Mouse (Mus musculus): Measurements from ENCODE around the gene Olfr1126. TPM values are rescaled to one million over a fixed set of nuclear protein-coding genes. Genes with fewer than 3 reads are reported as not detected.
"Not testable (repeated sequence)": the region's sequence is repeated elsewhere in the genome, so short reads cannot be mapped to it uniquely, and the experiment has no call there.

Olfr1126 gene
- polyA plus RNA-seq (2015; fragmentation: Nextera tagmentation; extraction: Ambion mirVana): not detected in 2 replicates

- DNase-seq (ENCODE audit: low spot score): no peak
Observed at GRCm38 (mm10) chr2:87453662-87454061, at the start of gene Olfr1126. Gene Olfr1126 (plus strand): TSS chr2:87453962.

- no peak for DNase-seq (ENCODE audit: low spot score)
Observed at GRCm38 (mm10) chr2:87416335-87416734, 37.4 kb upstream of the Olfr1126 start, which contains the start of gene Olfr1123. Gene Olfr1123 (plus strand): TSS chr2:87416635.

- no peak for DNase-seq (ENCODE audit: low spot score)
Observed at GRCm38 (mm10) chr2:87429975-87430374, 23.8 kb upstream of the Olfr1126 start, which contains the start of gene Olfr1124. Gene Olfr1124 (plus strand): TSS chr2:87430275.

GRCm38 (mm10) chr2:87437731-87438130, 16.0 kb upstream of the Olfr1126 start:
- no peak for DNase-seq (ENCODE audit: low spot score)

- DNase-seq (ENCODE audit: low spot score): no peak
Observed at GRCm38 (mm10) chr2:87461769-87462168, 8.0 kb downstream of the Olfr1126 start.

DNA sequence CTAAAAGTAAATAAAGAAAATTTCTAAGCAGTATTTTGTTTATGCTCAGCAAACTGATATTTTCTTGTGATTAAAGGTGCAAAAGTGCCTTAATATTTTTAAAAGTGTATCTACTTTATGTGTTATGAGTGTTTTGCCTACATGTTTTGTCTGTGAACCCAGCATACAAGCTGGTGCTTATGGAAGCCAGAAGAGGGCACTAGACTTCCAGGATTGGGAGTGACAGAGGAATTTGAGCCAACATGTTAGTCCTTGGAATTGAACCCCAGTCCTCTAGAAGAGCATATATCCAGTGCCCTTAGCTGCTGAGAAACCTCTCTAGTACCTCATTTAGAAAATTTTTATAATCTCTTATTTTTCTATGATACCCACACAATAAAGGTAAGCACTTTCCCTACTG, 26.4 kb downstream of the Olfr1126 start:
- no peak for DNase-seq (ENCODE audit: low spot score)

GRCm38 (mm10) chr2:87481158-87481557, 27.4 kb downstream of the Olfr1126 start:
- no peak for DNase-seq (ENCODE audit: low spot score)

DNA sequence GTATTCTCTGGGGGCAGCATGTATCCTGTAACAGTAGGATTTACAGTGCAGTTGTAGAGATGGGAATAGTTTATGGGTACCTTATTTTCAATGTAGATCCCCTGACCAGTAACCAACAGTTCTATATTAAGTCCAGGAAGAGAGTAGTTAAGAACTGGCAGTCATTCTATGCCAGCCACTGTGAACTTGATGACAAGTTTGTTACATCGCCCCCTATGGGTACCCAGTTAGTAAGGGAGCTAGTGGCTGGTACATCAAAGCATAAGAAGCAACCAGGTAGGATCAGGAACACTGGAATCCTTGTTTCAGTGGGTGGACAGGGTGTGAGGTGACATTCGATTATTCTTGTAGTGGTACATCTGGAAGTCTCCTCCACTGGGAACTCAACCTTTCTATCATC, 28.5 kb downstream of the Olfr1126 start:
- no peak for DNase-seq (ENCODE audit: low spot score)

- DNase-seq (ENCODE audit: low spot score): not testable (repeated sequence)
Observed at GRCm38 (mm10) chr2:87496993-87497392, 43.2 kb downstream of the Olfr1126 start, which contains the start of gene Pramel7. Gene Pramel7 (minus strand): TSS chr2:87497093.

- no peak for DNase-seq (ENCODE audit: low spot score)
Observed at GRCm38 (mm10) chr2:87506265-87506664, 52.5 kb downstream of the Olfr1126 start, which contains the start of gene Pramel6. Gene Pramel6 (plus strand): TSS chr2:87506565.

Other genes starting within 250 kb of the Olfr1126 start
- not detected in 2 replicates for gene Olfr1113, start 245.0 kb upstream of the Olfr1126 start, polyA plus RNA-seq (2015; fragmentation: Nextera tagmentation; extraction: Ambion mirVana)
- gene Olfr1115, start 205.9 kb upstream of the Olfr1126 start, polyA plus RNA-seq (2015; fragmentation: Nextera tagmentation; extraction: Ambion mirVana): not detected in 2 replicates
- not detected in 2 replicates for gene Olfr1116, start 186.4 kb upstream of the Olfr1126 start, polyA plus RNA-seq (2015; fragmentation: Nextera tagmentation; extraction: Ambion mirVana)
- not detected in 2 replicates for gene Olfr1118, start 146.4 kb upstream of the Olfr1126 start, polyA plus RNA-seq (2015; fragmentation: Nextera tagmentation; extraction: Ambion mirVana)
- gene Olfr1120, start 99.1 kb upstream of the Olfr1126 start, polyA plus RNA-seq (2015; fragmentation: Nextera tagmentation; extraction: Ambion mirVana): not detected in 2 replicates
- gene Olfr1121, start 84.1 kb upstream of the Olfr1126 start, polyA plus RNA-seq (2015; fragmentation: Nextera tagmentation; extraction: Ambion mirVana): not detected in 2 replicates
- gene Olfr1122, start 68.1 kb upstream of the Olfr1126 start, polyA plus RNA-seq (2015; fragmentation: Nextera tagmentation; extraction: Ambion mirVana): not detected in 2 replicates
- not detected in 2 replicates for gene Olfr1123, start 37.3 kb upstream of the Olfr1126 start, polyA plus RNA-seq (2015; fragmentation: Nextera tagmentation; extraction: Ambion mirVana)
- gene Olfr1124, start 23.7 kb upstream of the Olfr1126 start, polyA plus RNA-seq (2015; fragmentation: Nextera tagmentation; extraction: Ambion mirVana): 0.09 TPM in 1 of 2 replicates, not detected in the other
- not detected in 2 replicates for gene Pramel7, start 43.1 kb downstream of the Olfr1126 start, polyA plus RNA-seq (2015; fragmentation: Nextera tagmentation; extraction: Ambion mirVana)
- not detected in 2 replicates for gene Pramel6, start 52.6 kb downstream of the Olfr1126 start, polyA plus RNA-seq (2015; fragmentation: Nextera tagmentation; extraction: Ambion mirVana)
- not detected in 2 replicates for gene Olfr153, start 77.8 kb downstream of the Olfr1126 start, polyA plus RNA-seq (2015; fragmentation: Nextera tagmentation; extraction: Ambion mirVana)
- gene Olfr1128, start 91.6 kb downstream of the Olfr1126 start, polyA plus RNA-seq (2015; fragmentation: Nextera tagmentation; extraction: Ambion mirVana): not detected in 2 replicates
- not detected in 2 replicates for gene Olfr1129, start 119.9 kb downstream of the Olfr1126 start, polyA plus RNA-seq (2015; fragmentation: Nextera tagmentation; extraction: Ambion mirVana)
- gene Olfr1130, start 152.2 kb downstream of the Olfr1126 start, polyA plus RNA-seq (2015; fragmentation: Nextera tagmentation; extraction: Ambion mirVana): not detected in 2 replicates
- gene Olfr1131, start 173.1 kb downstream of the Olfr1126 start, polyA plus RNA-seq (2015; fragmentation: Nextera tagmentation; extraction: Ambion mirVana): not detected in 2 replicates
- gene Olfr1132, start 183.6 kb downstream of the Olfr1126 start, polyA plus RNA-seq (2015; fragmentation: Nextera tagmentation; extraction: Ambion mirVana): not detected in 2 replicates
- gene Olfr1133, start 193.4 kb downstream of the Olfr1126 start, polyA plus RNA-seq (2015; fragmentation: Nextera tagmentation; extraction: Ambion mirVana): not detected in 2 replicates
- not detected in 2 replicates for gene Olfr1134, start 204.5 kb downstream of the Olfr1126 start, polyA plus RNA-seq (2015; fragmentation: Nextera tagmentation; extraction: Ambion mirVana)
- not detected in 2 replicates for gene Olfr1135, start 219.7 kb downstream of the Olfr1126 start, polyA plus RNA-seq (2015; fragmentation: Nextera tagmentation; extraction: Ambion mirVana)
- gene Olfr1136, start 240.0 kb downstream of the Olfr1126 start, polyA plus RNA-seq (2015; fragmentation: Nextera tagmentation; extraction: Ambion mirVana): 0.17 and 0.19 TPM in 2 replicates